14 mouse cellular contexts compared by ENCODE assay signal in the genomic region with DNA sequence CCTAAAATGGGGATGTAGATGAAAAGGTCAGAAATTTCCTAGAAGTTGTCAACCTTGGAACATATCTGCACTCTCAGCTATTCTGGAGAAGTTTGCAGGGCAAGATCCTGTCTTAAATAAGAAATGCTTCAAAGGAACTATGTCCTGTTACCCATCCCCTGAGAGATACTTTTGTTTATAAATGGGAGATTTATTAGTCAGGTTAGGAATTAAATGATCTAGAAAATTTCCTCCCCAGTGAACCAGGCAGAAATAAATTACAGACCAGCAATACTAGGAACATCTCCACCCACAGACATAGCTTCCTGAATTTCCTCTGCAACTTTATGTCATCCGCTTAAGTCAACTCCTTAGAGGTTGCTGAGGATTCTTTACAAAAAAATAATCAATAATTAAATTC.
"Had no signal": no experiment of that assay in that cellular context is flagged by ENCODE, and none has a peak within 500 bp of the region (broad histone marks: within the 10 kb centered on the region; RNA-seq: fewer than 3 reads in every experiment).

No protein-coding gene starts in this region.

- H3K4me1 ChIP-seq: midbrain, embryonic 13.5 days; midbrain, embryonic 15.5 days; neural tube, embryonic 12.5 days; stomach, embryonic 15.5 days had no signal

- H3K36me3 ChIP-seq: midbrain, embryonic 13.5 days; midbrain, embryonic 15.5 days; neural tube, embryonic 12.5 days; stomach, embryonic 15.5 days had no signal

- ATAC-seq: midbrain, embryonic 13.5 days; midbrain, embryonic 15.5 days had no signal

- H3K9ac ChIP-seq: lung, embryonic 14.5 days; midbrain, embryonic 13.5 days; midbrain, embryonic 15.5 days; neural tube, embryonic 12.5 days; stomach, embryonic 15.5 days had no signal

- DNase-seq: lung, adult 18-20 months; lung, embryonic 14.5 days; lung, postnatal 10 days; lung, postnatal 4 days; right cerebral cortex, postnatal 14 days; thymus, adult 2 months; thymus, postnatal 25 days; thymus, postnatal 4 days had no signal

- H3K4me3 ChIP-seq: midbrain, embryonic 13.5 days; midbrain, embryonic 15.5 days; neural tube, embryonic 12.5 days; stomach, embryonic 15.5 days had no signal

- H3K9me3 ChIP-seq: midbrain, embryonic 13.5 days; midbrain, embryonic 15.5 days; neural tube, embryonic 12.5 days; stomach, embryonic 15.5 days had no signal

- H3K27me3 ChIP-seq: midbrain, embryonic 13.5 days; midbrain, embryonic 15.5 days; neural tube, embryonic 12.5 days; stomach, embryonic 15.5 days had no signal

- H3K4me2 ChIP-seq: lung, embryonic 14.5 days; midbrain, embryonic 11.5 days; midbrain, embryonic 13.5 days; midbrain, embryonic 15.5 days; neural tube, embryonic 12.5 days; stomach, embryonic 15.5 days had no signal

- H3K27ac ChIP-seq: midbrain, embryonic 13.5 days; midbrain, embryonic 15.5 days; neural tube, embryonic 12.5 days; stomach, embryonic 15.5 days; stomach, postnatal 0 days had no signal
